Mouse (Mus musculus): ENCODE measurements around the gene Esm1. TPM values are rescaled to one million over a fixed set of nuclear protein-coding genes. Genes with fewer than 3 reads are reported as not detected.

Esm1 gene
- total RNA-seq, 1 experiment, result not detected

DNA sequence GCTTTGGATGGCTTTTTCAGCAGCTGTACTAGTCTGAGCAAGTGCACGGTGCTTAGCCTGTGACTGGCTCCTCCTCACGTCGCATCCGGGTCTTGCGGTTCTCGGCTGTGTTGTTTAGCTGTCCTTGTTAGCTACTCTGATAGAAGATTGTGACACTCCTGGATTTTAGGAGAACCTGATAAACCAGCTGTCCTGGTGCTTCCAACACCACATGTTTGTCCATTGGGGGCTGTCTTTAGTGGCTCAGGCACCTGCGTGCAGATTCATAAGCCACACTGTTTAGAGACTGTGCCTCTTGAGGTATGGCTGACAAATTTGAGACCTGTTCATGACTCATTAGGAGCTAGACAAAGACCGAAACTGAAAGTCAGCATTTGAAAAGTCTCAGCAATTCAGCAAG, 26.1 kb upstream of the Esm1 start:
- in situ Hi-C loops (cut with MboI; ENCODE audit: low sequenced_read_pairs in 2 of 2, unreplicated experiment in 2 of 2), result no loop called here
- no peak overlapping the region for H3K9ac ChIP-seq (ENCODE audit: insufficient read depth, low read depth, low read length, poor library complexity, severe bottlenecking)

DNA sequence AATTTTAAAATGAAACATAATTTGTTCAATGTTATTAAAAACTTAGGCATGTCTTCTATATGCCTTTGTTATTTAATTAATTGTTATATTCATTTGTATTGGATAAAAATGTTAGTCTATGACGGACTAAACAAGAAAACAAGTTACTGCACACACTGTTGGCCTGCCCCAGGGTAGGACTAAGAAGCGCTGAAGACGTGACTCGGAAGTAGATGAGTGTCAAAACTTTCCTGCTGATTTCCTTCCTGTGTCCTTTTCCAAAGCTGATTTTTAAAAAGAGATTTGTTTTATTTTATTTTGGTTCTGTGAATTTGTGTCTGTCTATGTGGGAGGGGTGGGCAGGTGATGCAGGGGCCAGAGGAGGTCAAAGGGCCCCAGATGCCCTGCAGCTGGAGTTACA, 25.7 kb upstream of the Esm1 start:
- no peak for TF ChIP-seq MAFK (IDR thresholded peaks at IDR 0.05; ENCODE audit: insufficient read depth, low read depth, low read length)
- no peak for TF ChIP-seq HCFC1 (IDR thresholded peaks at IDR 0.05; ENCODE audit: borderline replicate concordance, insufficient read depth, low read length)
- TF ChIP-seq CHD2 (IDR thresholded peaks at IDR 0.05; ENCODE audit: low read depth, low read length), result no peak
- TF ChIP-seq ZC3H11A (IDR thresholded peaks at IDR 0.05; ENCODE audit: borderline replicate concordance, low read depth, low read length), result no peak
- no peak for TF ChIP-seq ZNF384 (IDR thresholded peaks at IDR 0.05; ENCODE audit: low read depth, low read length)
- Histone ChIP-seq H3K36me3 (ENCODE audit: control insufficient read depth, insufficient read depth, low read length, poor library complexity, severe bottlenecking) (no peaks in the 10 kb centered on the region), H3K4me3 (ENCODE audit: insufficient read depth in 1 of 2, low read depth in 1 of 2, low read length in 2 of 2, poor library complexity in 1 of 2, severe bottlenecking in 1 of 2) (no peak overlapping the region), H3K27ac (ENCODE audit: insufficient read depth, low read depth, low read length, poor library complexity, severe bottlenecking) (no peak overlapping the region), H3K9me3 (ENCODE audit: control insufficient read depth, insufficient read depth, low read depth, low read length) (no peaks in the 10 kb centered on the region; the same call in 1 of the 2 replicates), H3K9ac (ENCODE audit: insufficient read depth, low read depth, low read length, poor library complexity, severe bottlenecking) (no peak overlapping the region), H3K4me1 (ENCODE audit: control insufficient read depth in 2 of 2, insufficient read depth in 2 of 2, low read length in 2 of 2, poor library complexity in 1 of 2) (no peaks in the 10 kb centered on the region)
- DNase-seq (ENCODE audit: low read depth, low spot score), result no peak
- in situ Hi-C loops (cut with MboI; ENCODE audit: low sequenced_read_pairs in 2 of 2, unreplicated experiment in 2 of 2), result no loop called here

More for the DNA sequence above, 26.1 kb upstream of the Esm1 start:
- no peak overlapping the region for H3K4me3 ChIP-seq (ENCODE audit: insufficient read depth in 1 of 2, low read depth in 1 of 2, low read length in 2 of 2, poor library complexity in 1 of 2, severe bottlenecking in 1 of 2)
- no peak overlapping the region for H3K27ac ChIP-seq (ENCODE audit: insufficient read depth, low read depth, low read length, poor library complexity, severe bottlenecking)
- DNase-seq (ENCODE audit: low read depth, low spot score), result no peak
- H3K4me1 ChIP-seq (ENCODE audit: control insufficient read depth in 2 of 2, insufficient read depth in 2 of 2, low read length in 2 of 2, poor library complexity in 1 of 2), result no peaks in the 10 kb centered on the region
- H3K36me3 ChIP-seq (ENCODE audit: control insufficient read depth, insufficient read depth, low read length, poor library complexity, severe bottlenecking), result no peaks in the 10 kb centered on the region
- no peaks in the 10 kb centered on the region; the same call in 1 of the 2 replicates for H3K9me3 ChIP-seq (ENCODE audit: control insufficient read depth, insufficient read depth, low read depth, low read length)
- TF ChIP-seq ZC3H11A (IDR thresholded peaks at IDR 0.05; ENCODE audit: borderline replicate concordance, low read depth, low read length) (no peak), CHD2 (IDR thresholded peaks at IDR 0.05; ENCODE audit: low read depth, low read length) (no peak), HCFC1 (IDR thresholded peaks at IDR 0.05; ENCODE audit: borderline replicate concordance, insufficient read depth, low read length) (no peak), MAFK (IDR thresholded peaks at IDR 0.05; ENCODE audit: insufficient read depth, low read depth, low read length) (no peak), ZNF384 (IDR thresholded peaks at IDR 0.05; ENCODE audit: low read depth, low read length) (no peak)

DNA sequence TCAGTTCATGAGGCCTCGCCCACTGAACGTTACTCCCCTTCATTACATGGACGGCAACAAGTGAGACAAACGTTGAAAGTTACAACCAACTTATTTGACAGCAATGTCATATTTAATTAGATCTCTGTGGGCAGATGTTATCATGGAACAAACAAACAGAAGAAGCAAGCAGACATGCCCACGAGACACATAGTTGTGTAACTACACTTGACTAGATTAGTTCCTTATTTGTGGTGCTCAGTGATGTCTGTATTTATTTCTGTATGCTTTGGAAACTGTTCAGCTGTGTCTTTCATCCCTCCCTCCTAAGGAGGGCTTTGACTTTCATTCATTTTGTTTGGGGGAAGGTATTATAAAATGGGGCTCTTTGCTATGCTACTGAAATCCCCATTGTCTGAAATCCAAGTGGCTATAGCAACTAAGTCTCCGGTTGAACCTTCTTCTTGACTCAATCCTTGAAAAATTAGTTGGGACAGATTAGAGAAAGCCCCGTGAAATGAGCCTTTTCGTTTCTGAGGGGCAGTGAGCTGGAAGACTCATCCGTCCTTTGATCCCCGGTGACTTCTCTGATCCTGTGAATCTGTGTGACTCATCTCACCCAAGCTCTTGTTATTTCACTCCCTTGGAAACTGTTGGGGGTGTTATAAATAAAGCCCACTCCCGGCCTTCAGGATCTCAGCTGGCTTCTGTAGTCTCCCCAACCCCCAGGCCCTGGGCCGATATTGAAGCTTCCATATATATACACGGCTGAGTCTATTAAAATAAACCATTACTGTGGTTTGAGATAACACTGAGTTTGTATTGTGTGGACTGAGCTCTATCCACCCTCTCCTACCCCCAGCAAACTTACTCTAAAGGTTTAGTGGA, 12.4 kb upstream of the Esm1 start:
- DNase-seq (ENCODE audit: low read depth, low spot score), result no peak
- in situ Hi-C loops (cut with MboI; ENCODE audit: low sequenced_read_pairs in 2 of 2, unreplicated experiment in 2 of 2), result no loop called here
- peaks cover 0 to 5% of the 10 kb centered on the region in 2 experiments; a peak in 2 of 4 replicates for H3K4me1 ChIP-seq (ENCODE audit: control insufficient read depth in 2 of 2, insufficient read depth in 2 of 2, low read length in 2 of 2, poor library complexity in 1 of 2)
- no peak overlapping the region for H3K4me3 ChIP-seq (ENCODE audit: insufficient read depth in 1 of 2, low read depth in 1 of 2, low read length in 2 of 2, poor library complexity in 1 of 2, severe bottlenecking in 1 of 2)
- no peaks in the 10 kb centered on the region for H3K36me3 ChIP-seq (ENCODE audit: control insufficient read depth, insufficient read depth, low read length, poor library complexity, severe bottlenecking)
- no peak overlapping the region for H3K27ac ChIP-seq (ENCODE audit: insufficient read depth, low read depth, low read length, poor library complexity, severe bottlenecking)
- TF ChIP-seq CHD2 (IDR thresholded peaks at IDR 0.05; ENCODE audit: low read depth, low read length), result no peak
- no peak for TF ChIP-seq HCFC1 (IDR thresholded peaks at IDR 0.05; ENCODE audit: borderline replicate concordance, insufficient read depth, low read length)
- TF ChIP-seq ZNF384 (IDR thresholded peaks at IDR 0.05; ENCODE audit: low read depth, low read length), result no peak
- TF ChIP-seq MAFK (IDR thresholded peaks at IDR 0.05; ENCODE audit: insufficient read depth, low read depth, low read length), result no peak
- TF ChIP-seq ZC3H11A (IDR thresholded peaks at IDR 0.05; ENCODE audit: borderline replicate concordance, low read depth, low read length), result no peak
- H3K9ac ChIP-seq (ENCODE audit: insufficient read depth, low read depth, low read length, poor library complexity, severe bottlenecking), result no peak overlapping the region
- no peaks in the 10 kb centered on the region for H3K9me3 ChIP-seq (ENCODE audit: control insufficient read depth, insufficient read depth, low read depth, low read length)

DNA sequence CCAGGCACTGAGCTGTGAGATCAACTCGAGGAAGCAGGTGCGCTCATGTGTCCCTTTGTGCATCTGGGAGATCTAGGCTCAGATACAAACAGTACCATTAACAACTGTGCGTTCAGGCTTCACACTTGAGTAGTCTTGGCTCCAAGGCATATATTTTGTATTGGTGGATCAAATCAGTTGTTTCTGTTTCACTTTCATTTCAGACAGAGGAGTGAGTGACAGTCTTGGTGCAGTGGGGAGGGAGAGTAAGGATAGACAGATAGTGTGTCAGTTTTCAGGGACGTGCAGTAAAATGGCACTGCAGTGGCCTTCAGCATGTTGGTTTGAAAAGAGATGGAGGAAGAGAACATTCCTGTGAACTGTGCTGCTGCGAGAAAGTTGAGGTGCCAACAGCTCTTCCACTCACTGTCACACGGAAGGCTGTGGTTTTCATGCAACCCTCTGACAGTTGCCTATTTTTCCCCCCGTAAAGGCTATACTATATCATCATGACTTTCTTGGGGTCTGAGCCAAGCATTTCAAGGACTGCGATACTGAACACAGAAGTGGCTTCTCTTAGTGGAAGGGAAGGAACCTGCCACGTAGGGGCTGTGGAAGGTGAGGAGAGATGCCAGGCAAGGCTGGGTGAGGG, 11.5 kb upstream of the Esm1 start:
- no peak overlapping the region for H3K4me3 ChIP-seq (ENCODE audit: insufficient read depth in 1 of 2, low read depth in 1 of 2, low read length in 2 of 2, poor library complexity in 1 of 2, severe bottlenecking in 1 of 2)
- H3K9ac ChIP-seq (ENCODE audit: insufficient read depth, low read depth, low read length, poor library complexity, severe bottlenecking), result no peak overlapping the region
- H3K4me1 ChIP-seq (ENCODE audit: control insufficient read depth in 2 of 2, insufficient read depth in 2 of 2, low read length in 2 of 2, poor library complexity in 1 of 2), result peaks cover 0 to 5% of the 10 kb centered on the region in 2 experiments; a peak in 2 of 4 replicates
- in situ Hi-C loops (cut with MboI; ENCODE audit: low sequenced_read_pairs in 2 of 2, unreplicated experiment in 2 of 2), result no loop called here
- no peak for DNase-seq (ENCODE audit: low read depth, low spot score)
- no peaks in the 10 kb centered on the region for H3K9me3 ChIP-seq (ENCODE audit: control insufficient read depth, insufficient read depth, low read depth, low read length)
- H3K27ac ChIP-seq (ENCODE audit: insufficient read depth, low read depth, low read length, poor library complexity, severe bottlenecking), result no peak overlapping the region
- TF ChIP-seq ZNF384 (IDR thresholded peaks at IDR 0.05; ENCODE audit: low read depth, low read length) (no peak), ZC3H11A (IDR thresholded peaks at IDR 0.05; ENCODE audit: borderline replicate concordance, low read depth, low read length) (no peak), CHD2 (IDR thresholded peaks at IDR 0.05; ENCODE audit: low read depth, low read length) (no peak), HCFC1 (IDR thresholded peaks at IDR 0.05; ENCODE audit: borderline replicate concordance, insufficient read depth, low read length) (no peak), MAFK (IDR thresholded peaks at IDR 0.05; ENCODE audit: insufficient read depth, low read depth, low read length) (no peak)
- no peaks in the 10 kb centered on the region for H3K36me3 ChIP-seq (ENCODE audit: control insufficient read depth, insufficient read depth, low read length, poor library complexity, severe bottlenecking)
